Mouse (Mus musculus) embryonic facial prominence, embryonic 14.5 days (tissue): ENCODE results near the gene Tgif2. TPM values are rescaled to one million over a fixed set of nuclear protein-coding genes. Genes with fewer than 3 reads are reported as not detected.
A peak's percentile ranks its signal among the peaks of the same experiment; 100 is the strongest.

Source experiments
- ATAC-seq: fragments of 200-750 bp; cut with Nextera tagmentation; 2 replicates; pipeline ENCODE4 v1.8.0; 2017; ENCODE audit warnings: low read depth, moderate number of reproducible peaks, moderate TSS enrichment
- DNase-seq: peaks from one replicate; pipeline ENCODE4 v3.0.0-alpha.2; 2015; ENCODE audit warnings: low spot score
- H3K27ac ChIP-seq: fragments of 300-500 bp; sonication (generic); replicated peaks from 2 replicates; pipeline ENCODE4 v1.5.1; 2014; ENCODE audit warnings: low read depth, mild to moderate bottlenecking, low read length, moderate library complexity
- H3K27me3 ChIP-seq: fragments of 300-500 bp; sonication (generic); replicated peaks from 2 replicates; pipeline ENCODE4 v1.6.1; 2014; ENCODE audit warnings: low read length; ENCODE audit not compliant: control insufficient read depth, insufficient read depth
- H3K36me3 ChIP-seq: fragments of 300-500 bp; sonication (generic); 2 replicates; pipeline ENCODE4 v1.6.1; 2014; ENCODE audit warnings: low read length, mixed read lengths; ENCODE audit not compliant: control insufficient read depth, insufficient read depth
- H3K4me1 ChIP-seq: fragments of 300-500 bp; sonication (generic); 2 replicates; pipeline ENCODE4 v1.6.1; 2014; ENCODE audit warnings: antibody characterized with exemption, low read length; ENCODE audit not compliant: control insufficient read depth, insufficient read depth
- H3K4me2 ChIP-seq: fragments of 300-500 bp; sonication (generic); 2 replicates; pipeline ENCODE4 v1.6.1; 2014; ENCODE audit warnings: low read depth, mild to moderate bottlenecking, low read length, moderate library complexity, mixed read lengths
- H3K4me3 ChIP-seq: fragments of 300-500 bp; sonication (generic); 2 replicates; pipeline ENCODE4 v1.5.1; 2014; ENCODE audit warnings: low read depth, mild to moderate bottlenecking, low read length
- H3K9ac ChIP-seq: fragments of 300-500 bp; sonication (generic); 2 replicates; pipeline ENCODE4 v1.6.1; 2014; ENCODE audit warnings: low read depth, mild to moderate bottlenecking, low read length, moderate library complexity, mixed read lengths
- H3K9me3 ChIP-seq: fragments of 300-500 bp; sonication (generic); 2 replicates; pipeline ENCODE4 v1.6.1; 2016; ENCODE audit warnings: low read length; ENCODE audit not compliant: control insufficient read depth
- whole genome bisulfite sequencing: fragments of 180-500 bp; shearing (Covaris S2); extraction: QIAGEN DNeasy Blood & Tissue Kit; methylation state at CpG from one replicate; pipeline ENCODE4 v1.1.7; 2014; 5-methylcytosine and 5-hydroxymethylcytosine counted together
- polyA plus RNA-seq: library from polyadenylated mRNA; unstranded; fragments of >200 nt; fragmentation: Nextera tagmentation; extraction: Ambion mirVana; gene quantifications from 2 replicates; pipeline ENCODE4 v1.2.1, GENCODE M21; 2014

Tgif2 gene
- polyA plus RNA-seq, 1 experiment from 2014 or later = 44.3 TPM

- ATAC-seq = no peak
- DNase-seq = no peak
- WGBS = 63% methylated on average over 6 of the region's 6 CpGs
- no peaks in the 10 kb centered on the region for H3K9me3 ChIP-seq
- no peak within 1 kb of the TSS for H3K4me2 ChIP-seq
- no peaks in the 10 kb centered on the region for H3K4me1 ChIP-seq
- no peak within 1 kb of the TSS for H3K4me3 ChIP-seq
- H3K27me3 ChIP-seq = no peaks in the 10 kb centered on the region
- H3K36me3 ChIP-seq = no peaks in the 10 kb centered on the region
- H3K27ac ChIP-seq = no peak within 1 kb of the TSS
- H3K9ac ChIP-seq = no peak within 1 kb of the TSS
These were observed 47.2 kb downstream of the Tgif2 start, which contains the start of gene Sla2 for GRCm38 (mm10) chr2:156887017-156887416. Gene Sla2 (minus strand): TSS chr2:156887192.

- ATAC-seq = no peak
- no peaks in the 10 kb centered on the region for H3K4me1 ChIP-seq
These were observed 48.7 kb downstream of the Tgif2 start for GRCm38 (mm10) chr2:156888490-156888889.

GRCm38 (mm10) chr2:156892240-156892639, 52.4 kb downstream of the Tgif2 start:
- ATAC-seq = no peak
- Histone ChIP-seq H3K4me2 (no peak overlapping the region), H3K4me3 (no peak overlapping the region), H3K9me3 (no peaks in the 10 kb centered on the region), H3K4me1 (no peaks in the 10 kb centered on the region), H3K36me3 (no peaks in the 10 kb centered on the region), H3K9ac (no peak overlapping the region), H3K27ac (no peak overlapping the region), H3K27me3 (no peaks in the 10 kb centered on the region)
- 52% methylated on average over 3 of the region's 3 CpGs for WGBS
- peak; percentile 11 for DNase-seq

More at GRCm38 (mm10) chr2:156888490-156888889, 48.7 kb downstream of the Tgif2 start:
- no peaks in the 10 kb centered on the region for H3K36me3 ChIP-seq
- no peak for DNase-seq
- H3K4me2 ChIP-seq = no peak overlapping the region
- no peaks in the 10 kb centered on the region for H3K27me3 ChIP-seq
- H3K4me3 ChIP-seq = no peak overlapping the region
- H3K9me3 ChIP-seq = no peaks in the 10 kb centered on the region
- 53% methylated on average over 3 of the region's 3 CpGs for WGBS
- H3K9ac ChIP-seq = no peak overlapping the region
- no peak overlapping the region for H3K27ac ChIP-seq

- no peak overlapping the region for H3K27ac ChIP-seq
- no peak for ATAC-seq
- no peaks in the 10 kb centered on the region for H3K27me3 ChIP-seq
These were observed 53.0 kb downstream of the Tgif2 start for GRCm38 (mm10) chr2:156892821-156893220.

GRCm38 (mm10) chr2:156894496-156895265, 54.9 kb downstream of the Tgif2 start:
- no peak overlapping the region for H3K4me3 ChIP-seq
- no peaks in the 10 kb centered on the region for H3K9me3 ChIP-seq
- no peak overlapping the region for H3K27ac ChIP-seq
- 75% methylated on average over 15 of the region's 15 CpGs for WGBS
- no peak for ATAC-seq
- no peaks in the 10 kb centered on the region for H3K4me1 ChIP-seq
- no peaks in the 10 kb centered on the region for H3K36me3 ChIP-seq
- no peak for DNase-seq
- H3K4me2 ChIP-seq = no peak overlapping the region
- no peaks in the 10 kb centered on the region for H3K27me3 ChIP-seq
- H3K9ac ChIP-seq = no peak overlapping the region

More at GRCm38 (mm10) chr2:156892821-156893220, 53.0 kb downstream of the Tgif2 start:
- Histone ChIP-seq H3K4me3 (no peak overlapping the region), H3K9ac (no peak overlapping the region), H3K36me3 (no peaks in the 10 kb centered on the region), H3K4me2 (no peak overlapping the region), H3K9me3 (no peaks in the 10 kb centered on the region), H3K4me1 (no peaks in the 10 kb centered on the region)
- 75% methylated on average over 6 of the region's 6 CpGs for WGBS
- no peak for DNase-seq

- Histone ChIP-seq H3K4me3 (no peak overlapping the region), H3K4me2 (no peak overlapping the region), H3K9me3 (no peaks in the 10 kb centered on the region), H3K4me1 (no peaks in the 10 kb centered on the region), H3K27me3 (no peaks in the 10 kb centered on the region), H3K9ac (no peak overlapping the region), H3K27ac (no peak overlapping the region), H3K36me3 (no peaks in the 10 kb centered on the region)
- DNase-seq (no peak), ATAC-seq (no peak)
- WGBS = 73% methylated on average over 9 of the region's 9 CpGs
These were observed 56.6 kb downstream of the Tgif2 start for GRCm38 (mm10) chr2:156896384-156896914.

GRCm38 (mm10) chr2:156897034-156897433, 57.2 kb downstream of the Tgif2 start:
- 82% methylated on average over 9 of the region's 9 CpGs for WGBS
- Histone ChIP-seq H3K36me3 (no peaks in the 10 kb centered on the region), H3K4me3 (no peak overlapping the region), H3K27ac (no peak overlapping the region), H3K9ac (no peak overlapping the region), H3K27me3 (no peaks in the 10 kb centered on the region), H3K4me2 (no peak overlapping the region), H3K9me3 (no peaks in the 10 kb centered on the region), H3K4me1 (no peaks in the 10 kb centered on the region)
- DNase-seq (no peak), ATAC-seq (no peak)

- no peaks in the 10 kb centered on the region for H3K9me3 ChIP-seq
- DNase-seq = no peak
- H3K36me3 ChIP-seq = no peaks in the 10 kb centered on the region
- no peak overlapping the region for H3K4me3 ChIP-seq
- H3K9ac ChIP-seq = no peak overlapping the region
- no peak overlapping the region for H3K4me2 ChIP-seq
- WGBS = 68% methylated on average over 4 of the region's 4 CpGs
- H3K4me1 ChIP-seq = no peaks in the 10 kb centered on the region
- ATAC-seq = no peak
- H3K27me3 ChIP-seq = no peaks in the 10 kb centered on the region
- H3K27ac ChIP-seq = no peak overlapping the region
These were observed 58.6 kb downstream of the Tgif2 start for GRCm38 (mm10) chr2:156898374-156898773.

- Histone ChIP-seq H3K27me3 (no peaks in the 10 kb centered on the region), H3K36me3 (no peaks in the 10 kb centered on the region), H3K4me3 (no peak overlapping the region), H3K9me3 (no peaks in the 10 kb centered on the region), H3K9ac (no peak overlapping the region), H3K4me2 (no peak overlapping the region), H3K4me1 (no peaks in the 10 kb centered on the region), H3K27ac (no peak overlapping the region)
- ATAC-seq = no peak
- no peak for DNase-seq
- 84% methylated on average over 4 of the region's 4 CpGs for WGBS
These were observed 59.4 kb downstream of the Tgif2 start for GRCm38 (mm10) chr2:156899184-156899583.
